Mouse (Mus musculus) intestine, postnatal 0 days (tissue): ENCODE data around the gene Pms1. TPM values are rescaled to one million over a fixed set of nuclear protein-coding genes. Genes with fewer than 3 reads are reported as not detected.

ENCODE experiments used
- ATAC-seq: fragments of 200-750 bp; cut with Nextera tagmentation; 2 replicates; pipeline ENCODE4 v1.8.0; 2017; ENCODE audit warnings: mild to moderate bottlenecking, moderate TSS enrichment, moderate library complexity
- H3K27ac ChIP-seq: fragments of 300-500 bp; sonication (generic); 2 replicates; pipeline ENCODE4 v1.5.1; 2014; ENCODE audit warnings: mild to moderate bottlenecking, low read depth, low read length, moderate library complexity
- H3K27me3 ChIP-seq: fragments of 300-500 bp; sonication (generic); replicated peaks from 2 replicates; pipeline ENCODE4 v1.6.1; 2014; ENCODE audit warnings: low read length, mixed read lengths; ENCODE audit not compliant: control insufficient read depth, insufficient read depth
- H3K36me3 ChIP-seq: fragments of 300-500 bp; sonication (generic); 2 replicates; pipeline ENCODE4 v1.6.1; 2014; ENCODE audit warnings: mild to moderate bottlenecking, moderate library complexity; ENCODE audit not compliant: control insufficient read depth, insufficient read depth
- H3K4me1 ChIP-seq: fragments of 300-500 bp; sonication (generic); replicated peaks from 2 replicates; pipeline ENCODE4 v1.6.1; 2014; ENCODE audit warnings: antibody characterized with exemption, low read length, mixed read lengths; ENCODE audit not compliant: control insufficient read depth, insufficient read depth
- H3K4me2 ChIP-seq: fragments of 300-500 bp; sonication (generic); replicated peaks from 2 replicates; pipeline ENCODE4 v1.6.1; 2014; ENCODE audit warnings: low read depth, mild to moderate bottlenecking, moderate library complexity
- H3K4me3 ChIP-seq: fragments of 300-500 bp; sonication (generic); 2 replicates; pipeline ENCODE4 v1.5.1; 2014; ENCODE audit warnings: low read depth, low read length
- H3K9ac ChIP-seq: fragments of 300-500 bp; sonication (generic); 2 replicates; pipeline ENCODE4 v1.6.1; 2014; ENCODE audit warnings: mild to moderate bottlenecking, low read depth, low read length
- H3K9me3 ChIP-seq: fragments of 300-500 bp; sonication (generic); 2 replicates; pipeline ENCODE4 v1.6.1; 2016; ENCODE audit warnings: mixed run types; ENCODE audit not compliant: control insufficient read depth
- CTCF ChIP-seq: sonication (generic); IDR thresholded peaks from 2 replicates; pipeline ENCODE4 v1.5.1; 2016; ENCODE audit warnings: low read depth, mild to moderate bottlenecking, control low read depth, antibody characterized with exemption, moderate library complexity
- whole genome bisulfite sequencing: fragments of 180-500 bp; shearing (Covaris S2); extraction: QIAGEN DNeasy Blood & Tissue Kit; methylation state at CpG from one replicate; pipeline ENCODE4 v1.1.7; 2014; 5-methylcytosine and 5-hydroxymethylcytosine counted together
- polyA plus RNA-seq: library from polyadenylated mRNA; unstranded; fragments of >200 nt; fragmentation: Nextera tagmentation; extraction: Ambion mirVana; gene quantifications from 2 replicates; pipeline ENCODE4 v1.2.1, GENCODE M21; 2015

Pms1 gene
- polyA plus RNA-seq, 1 experiment from 2014 or later: 6.8 TPM

DNA sequence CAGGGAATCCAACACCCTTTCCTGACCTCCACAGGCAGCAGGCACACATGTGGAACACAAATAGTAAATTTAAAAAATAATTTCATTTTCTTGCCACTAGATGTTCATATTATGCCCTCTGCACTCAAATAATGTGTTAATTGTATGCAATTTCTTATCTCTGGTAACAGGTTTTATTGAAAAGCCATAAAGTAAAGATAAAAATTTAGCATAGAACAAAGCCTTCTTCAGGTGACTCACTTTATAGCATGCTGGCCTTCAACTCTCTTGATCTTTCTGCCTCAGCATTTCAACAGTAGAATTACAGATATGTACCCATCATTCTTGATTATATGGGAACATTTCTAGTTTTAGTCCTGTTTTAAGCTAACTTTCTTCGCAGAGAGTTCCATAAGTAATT, 27.5 kb upstream of the Pms1 start:
- no peak overlapping the region for H3K9ac ChIP-seq
- no peak overlapping the region for H3K4me2 ChIP-seq
- TF ChIP-seq CTCF: no peak
- H3K36me3 ChIP-seq: no peaks in the 10 kb centered on the region
- WGBS: 51% methylated on average over 1 of the region's 1 CpGs
- H3K27ac ChIP-seq: no peak overlapping the region
- peak; percentile 79 for ATAC-seq
- H3K9me3 ChIP-seq: no peaks in the 10 kb centered on the region
- H3K4me1 ChIP-seq: 0 out of 2 replicates have a peak, but pooled peaks cover 3% of the 10 kb centered on the region
- no peak overlapping the region for H3K4me3 ChIP-seq
- no peaks in the 10 kb centered on the region for H3K27me3 ChIP-seq

DNA sequence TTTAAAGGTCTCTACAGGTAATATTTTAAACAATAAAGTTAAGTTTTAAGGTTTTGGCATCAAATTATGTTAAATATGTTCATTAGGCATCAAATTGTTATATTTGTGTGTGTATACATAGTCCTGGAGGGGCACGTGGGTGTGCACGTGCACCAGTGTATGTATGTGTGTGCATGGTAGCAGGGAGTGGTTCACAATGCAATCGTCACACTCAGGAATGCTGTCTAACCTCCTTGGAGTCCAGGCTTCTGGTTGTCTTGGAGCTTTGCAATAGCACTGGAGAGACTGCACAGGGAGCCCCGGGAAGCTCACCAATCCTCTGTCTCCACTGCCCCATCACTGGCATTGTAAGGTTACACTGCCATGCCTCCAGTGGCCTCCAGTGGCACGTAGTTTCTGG, 26.4 kb upstream of the Pms1 start:
- H3K9me3 ChIP-seq: no peaks in the 10 kb centered on the region
- no peak overlapping the region for H3K4me2 ChIP-seq
- H3K4me1 ChIP-seq: 0 out of 2 replicates have a peak, but pooled peaks cover 3% of the 10 kb centered on the region
- peak; percentile 81 for ATAC-seq
- peak; percentile 19; the same call in 1 of the 2 replicates for TF ChIP-seq CTCF
- H3K4me3 ChIP-seq: no peak overlapping the region
- no peaks in the 10 kb centered on the region for H3K27me3 ChIP-seq
- 51% methylated on average over 5 of the region's 5 CpGs for WGBS
- H3K9ac ChIP-seq: no peak overlapping the region
- H3K36me3 ChIP-seq: 0 out of 2 replicates have a peak, but pooled peaks cover 2% of the 10 kb centered on the region
- no peak overlapping the region for H3K27ac ChIP-seq

DNA sequence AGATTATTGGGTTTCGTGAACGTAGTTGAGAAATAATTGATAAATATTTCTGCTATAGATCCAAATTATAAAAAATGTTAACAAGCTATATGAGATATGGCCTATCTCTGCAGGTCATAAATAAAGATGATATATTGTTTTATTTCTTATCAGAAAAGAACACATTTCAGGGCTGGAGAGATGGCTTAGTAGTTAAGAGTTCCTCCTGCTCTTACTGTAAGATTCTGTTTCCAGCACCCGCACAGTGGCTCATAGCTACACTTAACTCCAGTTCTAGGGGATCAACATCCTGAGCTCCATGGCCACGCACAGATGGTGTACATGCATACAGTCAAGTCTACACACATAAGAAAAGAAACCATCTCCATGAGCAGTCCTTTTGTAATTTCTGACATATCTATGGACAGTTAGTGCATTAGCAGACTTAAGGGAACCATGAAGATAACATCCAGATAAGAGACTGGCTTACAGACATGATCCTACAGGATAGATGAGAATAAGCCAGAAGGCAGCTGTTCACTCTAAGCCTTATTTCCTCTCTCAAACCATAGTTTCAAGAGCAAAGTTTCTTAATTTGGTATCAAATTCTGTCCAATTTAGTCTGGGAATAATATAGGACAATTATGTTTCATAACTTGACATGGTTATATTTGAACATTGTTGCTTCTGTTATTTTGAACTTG, 25.0 kb upstream of the Pms1 start:
- 92% methylated on average over 4 of the region's 4 CpGs for WGBS
- Histone ChIP-seq H3K9me3 (no peaks in the 10 kb centered on the region), H3K4me2 (no peak overlapping the region), H3K36me3 (peaks cover 7% of the 10 kb centered on the region; the same call in 1 of the 2 replicates), H3K27ac (no peak overlapping the region), H3K4me1 (0 out of 2 replicates have a peak, but pooled peaks cover 3% of the 10 kb centered on the region), H3K27me3 (no peaks in the 10 kb centered on the region), H3K4me3 (no peak overlapping the region), H3K9ac (no peak overlapping the region)
- no peak for TF ChIP-seq CTCF
- ATAC-seq: no peak

DNA sequence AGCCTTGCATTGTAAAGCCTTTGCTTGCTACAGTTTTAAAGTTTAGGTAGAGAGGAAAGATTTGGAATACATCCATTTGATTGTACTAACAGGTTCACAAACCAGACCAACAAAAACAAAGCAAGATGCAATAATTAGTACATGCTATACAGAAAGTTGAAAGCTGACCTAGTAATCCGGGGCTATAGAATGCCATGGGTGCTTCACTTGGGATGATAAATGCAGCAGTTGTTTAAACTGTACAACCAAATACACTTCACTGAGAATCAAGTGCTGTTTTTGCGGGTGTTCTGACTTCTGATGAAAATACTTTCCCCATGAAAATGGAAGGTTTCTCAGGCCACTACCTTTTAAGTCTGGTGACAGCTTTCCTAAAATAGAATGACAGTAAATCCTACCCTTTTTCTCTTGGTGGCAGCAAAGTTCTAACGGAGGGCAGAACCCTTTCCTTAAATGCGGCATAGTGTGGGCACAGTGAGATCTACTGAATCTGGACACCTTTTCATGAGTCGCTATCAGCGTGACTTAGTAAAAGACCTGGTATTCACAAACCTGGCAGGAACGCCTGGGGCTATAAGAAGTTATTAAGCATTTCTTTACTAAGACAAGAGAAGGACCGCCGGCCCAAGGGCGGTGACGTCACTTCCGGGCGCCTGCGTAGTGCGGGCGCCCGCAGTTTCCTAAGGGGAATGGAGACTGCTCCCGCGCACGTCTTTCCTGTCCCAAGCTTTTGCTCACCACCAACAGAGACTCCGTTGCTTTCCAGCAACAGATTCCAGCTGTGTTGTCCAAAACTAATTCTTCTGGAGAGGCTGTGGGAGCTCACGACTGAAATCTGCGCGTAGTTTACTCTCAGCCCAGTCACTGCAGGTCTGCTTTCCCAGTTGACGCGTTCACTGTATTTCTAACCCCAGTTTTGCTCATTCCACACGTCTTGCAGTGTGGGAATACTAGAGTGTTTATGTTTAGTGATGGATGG, 16.5 kb upstream of the Pms1 start, which contains the start of gene Osgepl1:
TSS of gene Osgepl1 (plus strand) at position 636 of the 979 bp plus-strand sequence.
- TF ChIP-seq CTCF: peak; percentile 58
- Histone ChIP-seq H3K9ac (peak within 1 kb of the TSS; percentile 72), H3K27ac (peak within 1 kb of the TSS; percentile 80), H3K27me3 (no peaks in the 10 kb centered on the region), H3K4me1 (no peaks in the 10 kb centered on the region), H3K4me2 (peak within 1 kb of the TSS; percentile 80), H3K36me3 (peaks cover 11% of the 10 kb centered on the region), H3K4me3 (peak within 1 kb of the TSS; percentile 74), H3K9me3 (no peaks in the 10 kb centered on the region)
- peak; percentile 96 for ATAC-seq
- WGBS: 1% methylated on average over 27 of the region's 27 CpGs

DNA sequence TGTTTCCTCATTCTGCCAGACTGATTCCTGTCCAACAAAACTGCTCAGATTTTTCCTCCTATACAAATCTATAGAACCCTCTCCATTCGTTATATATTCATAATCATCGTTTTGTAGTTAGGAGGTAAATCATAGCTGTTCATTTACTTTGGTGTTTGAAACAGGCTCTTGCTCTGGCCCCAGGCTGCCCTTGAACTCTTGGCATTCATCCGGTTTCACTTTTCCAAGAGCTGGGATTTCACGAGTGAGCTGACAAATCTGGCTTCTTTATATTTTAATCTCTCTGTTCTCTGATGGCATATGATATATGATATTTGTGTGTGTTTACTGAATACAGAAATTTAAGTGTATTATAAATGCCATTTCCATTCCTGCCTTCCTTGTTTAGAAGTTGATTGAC, 3.7 kb upstream of the Pms1 start:
- H3K27me3 ChIP-seq: no peaks in the 10 kb centered on the region
- H3K9ac ChIP-seq: no peak overlapping the region
- ATAC-seq: no peak
- no peaks in the 10 kb centered on the region for H3K4me1 ChIP-seq
- H3K36me3 ChIP-seq: 0 out of 2 replicates have a peak, but pooled peaks cover 4% of the 10 kb centered on the region
- TF ChIP-seq CTCF: no peak
- no peaks in the 10 kb centered on the region for H3K9me3 ChIP-seq
- H3K4me3 ChIP-seq: no peak overlapping the region
- no peak overlapping the region for H3K27ac ChIP-seq
- WGBS: 66% methylated on average over 4 of the region's 4 CpGs
- no peak overlapping the region for H3K4me2 ChIP-seq

DNA sequence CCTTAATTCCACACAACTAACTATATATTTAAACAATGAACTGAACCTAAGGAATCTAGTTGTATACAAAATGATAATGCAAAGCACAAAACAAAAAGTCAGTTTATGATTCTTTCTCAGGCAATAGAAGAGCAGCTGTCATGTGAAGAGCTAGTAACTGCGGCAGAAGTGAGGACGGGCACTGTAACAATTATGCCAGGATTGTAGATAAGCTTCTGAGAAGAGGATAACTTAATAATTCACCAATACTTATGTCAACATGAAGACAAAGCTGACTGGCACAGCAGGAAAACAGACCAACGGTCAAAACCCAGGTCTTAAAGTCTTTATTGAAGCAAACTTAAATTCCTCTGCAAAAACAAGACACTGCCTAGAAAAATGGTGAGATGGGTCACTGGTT, 5.6 kb downstream of the Pms1 start:
- no peak overlapping the region for H3K4me3 ChIP-seq
- no peak overlapping the region for H3K9ac ChIP-seq
- WGBS: 38% methylated on average over 3 of the region's 3 CpGs
- TF ChIP-seq CTCF: no peak
- no peaks in the 10 kb centered on the region for H3K27me3 ChIP-seq
- peak; percentile 54; the same call in 1 of the 2 replicates for ATAC-seq
- H3K27ac ChIP-seq: no peak overlapping the region
- H3K9me3 ChIP-seq: no peaks in the 10 kb centered on the region
- H3K4me2 ChIP-seq: no peak overlapping the region; the same call in 1 of the 2 replicates
- 0 out of 2 replicates have a peak, but pooled peaks cover 2% of the 10 kb centered on the region for H3K4me1 ChIP-seq
- H3K36me3 ChIP-seq: no peaks in the 10 kb centered on the region
